Mouse (Mus musculus) spleen, adult 2 months (tissue): ENCODE results near the gene Agap1. TPM values are rescaled to one million over a fixed set of nuclear protein-coding genes. Genes with fewer than 3 reads are reported as not detected.

ENCODE experiments used
- DNase-seq, 2 experiments: peaks; one replicate each; pipeline versions ENCODE4 v3.0.0 to v3.0.0-alpha.2; 2012 to 2021; ENCODE audit warnings: low spot score in 2 of 2, low read depth in 1 of 2
- H3K27ac ChIP-seq: fragments of 200-500 bp; 2 replicates; pipeline ENCODE4 v1.5.1; 2012; ENCODE audit warnings: low read length, inconsistent platforms; ENCODE audit not compliant: insufficient read depth
- H3K27me3 ChIP-seq: fragments of 200-500 bp; 2 replicates; pipeline ENCODE4 v1.6.1; 2012; ENCODE audit warnings: mild to moderate bottlenecking, moderate library complexity, low read length, inconsistent platforms; ENCODE audit not compliant: control insufficient read depth, insufficient read depth
- H3K36me3 ChIP-seq: fragments of 200-500 bp; 2 replicates; pipeline ENCODE4 v1.6.1; 2012; ENCODE audit warnings: mild to moderate bottlenecking, low read length, inconsistent platforms; ENCODE audit not compliant: control insufficient read depth, insufficient read depth
- H3K4me1 ChIP-seq: fragments of 200-500 bp; 2 replicates; pipeline ENCODE4 v1.6.1; 2011; ENCODE audit warnings: inconsistent platforms; ENCODE audit not compliant: control insufficient read depth, insufficient read depth, insufficient read length
- H3K4me3 ChIP-seq: fragments of 200-500 bp; 2 replicates; pipeline ENCODE4 v1.5.1; 2011; ENCODE audit warnings: mild to moderate bottlenecking, inconsistent platforms; ENCODE audit not compliant: insufficient read depth, insufficient read length; ENCODE audit errors: extremely low read depth
- CTCF ChIP-seq: fragments of 200-500 bp; IDR thresholded peaks from 2 replicates; pipeline ENCODE4 v1.5.1; 2011; ENCODE audit warnings: mild to moderate bottlenecking, inconsistent platforms; ENCODE audit not compliant: insufficient read depth, insufficient read length, insufficient replicate concordance; ENCODE audit errors: extremely low read depth
- POLR2A ChIP-seq: fragments of 200-500 bp; IDR thresholded peaks from 2 replicates; pipeline ENCODE4 v1.6.1; 2011; ENCODE audit warnings: low read depth, low read length, inconsistent platforms
- WGBS: fragments of 180-500 bp; shearing (Covaris S2); methylation state at CpG from one replicate; pipeline ENCODE4 v1.1.7; 2018; 5-methylcytosine and 5-hydroxymethylcytosine counted together
- polyA plus RNA-seq: library from polyadenylated mRNA; depleted of rRNA; stranded (reverse); fragments of >200 nt; gene quantifications from 2 replicates; pipeline ENCODE4 v1.2.3, GENCODE M21; 2012

Agap1 gene
- polyA plus RNA-seq, 1 experiment = 6.7 TPM

DNA sequence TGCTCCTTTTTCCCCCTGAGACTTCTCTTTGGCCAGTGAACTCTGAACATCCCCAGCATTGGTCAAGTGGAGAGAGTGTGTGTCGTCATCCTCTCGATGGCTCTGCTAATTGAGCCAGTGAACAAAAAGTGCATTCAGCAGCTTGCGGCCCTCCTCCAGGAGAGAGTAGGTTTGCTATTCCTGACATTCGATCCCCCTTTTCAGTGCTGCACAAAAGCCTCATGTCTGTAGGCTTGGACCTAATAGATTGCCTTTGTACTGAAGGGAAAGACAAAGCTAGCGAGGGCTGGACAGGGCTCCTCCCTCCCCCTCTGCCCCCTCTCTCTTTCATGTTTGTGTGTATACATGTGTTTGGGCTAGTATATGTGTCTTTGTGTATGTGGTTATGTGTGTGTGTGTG, 63.2 kb downstream of the Agap1 start:
- Histone ChIP-seq H3K36me3 (no peaks in the 10 kb centered on the region), H3K27me3 (0 out of 2 replicates have a peak, but pooled peaks cover 1% of the 10 kb centered on the region), H3K4me1 (no peaks in the 10 kb centered on the region), H3K27ac (no peak overlapping the region), H3K4me3 (no peak overlapping the region)
- DNase-seq = no peak
- WGBS = 86% methylated on average over 5 of the region's 5 CpGs
- TF ChIP-seq POLR2A = no peak
- no peak for TF ChIP-seq CTCF

DNA sequence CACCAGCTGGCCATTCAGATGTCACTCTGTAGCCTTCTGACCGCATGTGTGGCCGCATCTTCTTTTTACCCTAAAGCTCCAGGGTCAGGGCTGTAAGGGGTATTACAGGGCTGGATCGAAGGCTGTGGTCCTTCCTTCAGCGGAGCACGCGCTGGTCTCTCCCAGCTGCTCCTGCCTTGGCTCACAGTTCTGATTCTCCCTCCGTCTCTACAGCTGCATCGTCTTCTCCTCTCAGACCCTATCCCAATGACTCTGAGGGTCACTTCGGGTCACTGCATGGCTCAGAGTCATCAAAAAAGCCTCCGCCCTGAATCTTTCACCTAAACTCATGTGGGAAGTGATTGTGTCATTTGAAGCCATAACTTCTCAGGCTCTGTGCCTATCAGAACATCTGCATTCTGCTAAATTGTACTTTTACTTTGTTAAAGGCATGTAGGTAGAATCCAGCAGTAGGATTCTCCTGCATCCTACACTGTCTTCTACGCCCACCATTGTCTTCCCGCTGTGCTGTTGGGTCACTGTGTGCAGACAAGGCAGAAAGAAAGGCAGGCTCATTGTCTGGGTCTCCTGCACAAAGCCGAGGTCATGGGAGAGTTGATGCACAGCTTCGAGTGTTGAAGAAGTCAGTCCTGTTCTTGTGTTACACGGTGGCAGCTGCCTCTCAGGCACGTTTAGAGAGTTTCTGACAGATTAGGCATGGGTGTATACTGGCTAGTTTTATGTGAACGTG, 65.5 kb downstream of the Agap1 start:
- Histone ChIP-seq H3K27ac (no peak overlapping the region), H3K4me1 (no peaks in the 10 kb centered on the region), H3K27me3 (no peaks in the 10 kb centered on the region), H3K36me3 (no peaks in the 10 kb centered on the region), H3K4me3 (no peak overlapping the region)
- no peak for DNase-seq
- whole genome bisulfite sequencing = 85% methylated on average over 17 of the region's 17 CpGs
- TF ChIP-seq POLR2A (no peak), CTCF (no peak)

DNA sequence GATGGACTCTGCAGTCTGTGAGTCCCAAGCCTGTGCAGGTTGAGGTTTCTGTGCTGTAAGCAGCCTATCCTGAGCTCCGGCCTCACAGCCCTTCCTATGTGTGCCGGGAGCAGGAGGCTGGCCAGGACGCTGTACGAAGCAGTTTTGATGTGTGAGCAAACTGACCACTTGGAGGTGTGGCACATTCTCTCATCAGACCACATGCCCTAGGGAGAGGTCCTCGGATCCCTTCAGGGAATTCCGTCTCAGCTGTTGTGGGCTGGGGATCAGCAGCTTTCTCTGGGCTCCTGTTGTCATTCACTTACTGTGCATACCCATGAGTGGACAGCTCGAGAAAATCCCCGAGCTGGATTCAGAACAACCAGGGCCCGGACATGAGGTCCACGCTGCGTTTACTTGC, 66.8 kb downstream of the Agap1 start:
- Histone ChIP-seq H3K27me3 (no peaks in the 10 kb centered on the region), H3K4me3 (no peak overlapping the region), H3K36me3 (no peaks in the 10 kb centered on the region), H3K27ac (no peak overlapping the region), H3K4me1 (no peaks in the 10 kb centered on the region)
- TF ChIP-seq CTCF = no peak
- no peak for TF ChIP-seq POLR2A
- WGBS = 92% methylated on average over 11 of the region's 11 CpGs
- DNase-seq = no peak

GRCm38 (mm10) chr1:89521935-89522535, 67.4 kb downstream of the Agap1 start:
- Histone ChIP-seq H3K27me3 (no peaks in the 10 kb centered on the region), H3K36me3 (no peaks in the 10 kb centered on the region), H3K4me1 (no peaks in the 10 kb centered on the region), H3K27ac (no peak overlapping the region), H3K4me3 (no peak overlapping the region)
- DNase-seq = no peak
- 87% methylated on average over 17 of the region's 17 CpGs for WGBS
- TF ChIP-seq CTCF (no peak), POLR2A (no peak)

- TF ChIP-seq POLR2A = no peak
- peak; percentile 54; the same call in 1 of the 2 replicates for TF ChIP-seq CTCF
- 0% methylated on average over 4 of the region's 4 CpGs for WGBS
- Histone ChIP-seq H3K27ac (no peak overlapping the region), H3K4me1 (no peaks in the 10 kb centered on the region), H3K4me3 (no peak overlapping the region), H3K27me3 (no peaks in the 10 kb centered on the region), H3K36me3 (no peaks in the 10 kb centered on the region)
- DNase-seq = peak in 1 of 2 experiments; percentile 42
These were observed 69.8 kb downstream of the Agap1 start for GRCm38 (mm10) chr1:89524369-89524768.

DNA sequence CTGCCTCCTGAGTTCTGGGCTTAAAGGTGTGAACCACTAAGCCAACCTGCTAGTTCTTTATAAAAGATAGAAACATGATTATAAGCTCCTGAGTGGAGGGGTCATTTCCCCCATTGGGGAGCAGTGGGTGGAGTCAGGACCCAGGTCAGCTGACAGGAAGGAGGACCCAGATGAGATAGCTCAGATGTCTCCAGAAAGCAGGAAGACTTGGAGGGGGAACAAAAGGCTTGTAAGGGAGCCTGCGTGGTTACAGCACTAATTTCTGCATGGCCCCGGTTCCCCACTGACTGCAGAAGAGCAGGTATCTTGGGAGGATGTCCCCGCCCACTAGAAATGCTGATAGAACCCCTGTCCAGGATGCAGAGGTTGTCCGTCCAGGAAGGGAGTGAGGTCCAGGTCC, 70.4 kb downstream of the Agap1 start:
- no peak for TF ChIP-seq POLR2A
- H3K36me3 ChIP-seq = no peaks in the 10 kb centered on the region
- H3K27ac ChIP-seq = no peak overlapping the region
- no peak for DNase-seq
- WGBS = 66% methylated on average over 4 of the region's 4 CpGs
- no peak overlapping the region for H3K4me3 ChIP-seq
- H3K4me1 ChIP-seq = no peaks in the 10 kb centered on the region
- H3K27me3 ChIP-seq = no peaks in the 10 kb centered on the region

DNA sequence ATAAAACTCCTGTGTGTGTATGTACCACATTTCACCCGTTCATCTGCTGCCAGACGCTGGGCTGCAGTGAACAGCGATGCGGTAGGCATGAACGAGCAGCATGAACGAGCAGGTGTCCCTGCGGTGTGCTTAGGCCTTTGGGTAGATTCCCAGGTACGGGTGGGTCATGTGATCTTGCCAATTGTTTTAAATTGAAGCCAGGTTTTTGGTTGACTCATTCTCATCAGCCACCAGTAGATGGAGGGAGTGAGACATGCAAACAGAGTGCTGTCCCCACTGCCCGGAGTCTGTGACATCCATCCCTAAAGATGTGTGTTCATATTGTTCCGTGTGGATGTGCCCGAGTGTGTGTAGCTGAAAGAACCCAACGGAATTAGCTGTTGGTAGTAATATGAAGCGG, 71.2 kb downstream of the Agap1 start:
- Histone ChIP-seq H3K27me3 (no peaks in the 10 kb centered on the region), H3K36me3 (no peaks in the 10 kb centered on the region), H3K27ac (no peak overlapping the region), H3K4me3 (no peak overlapping the region), H3K4me1 (no peaks in the 10 kb centered on the region)
- DNase-seq = no peak
- WGBS = 44% methylated on average over 13 of the region's 13 CpGs
- no peak for TF ChIP-seq CTCF
- TF ChIP-seq POLR2A = no peak
